8 mouse cellular contexts compared by ENCODE assay signal in the genomic region with DNA sequence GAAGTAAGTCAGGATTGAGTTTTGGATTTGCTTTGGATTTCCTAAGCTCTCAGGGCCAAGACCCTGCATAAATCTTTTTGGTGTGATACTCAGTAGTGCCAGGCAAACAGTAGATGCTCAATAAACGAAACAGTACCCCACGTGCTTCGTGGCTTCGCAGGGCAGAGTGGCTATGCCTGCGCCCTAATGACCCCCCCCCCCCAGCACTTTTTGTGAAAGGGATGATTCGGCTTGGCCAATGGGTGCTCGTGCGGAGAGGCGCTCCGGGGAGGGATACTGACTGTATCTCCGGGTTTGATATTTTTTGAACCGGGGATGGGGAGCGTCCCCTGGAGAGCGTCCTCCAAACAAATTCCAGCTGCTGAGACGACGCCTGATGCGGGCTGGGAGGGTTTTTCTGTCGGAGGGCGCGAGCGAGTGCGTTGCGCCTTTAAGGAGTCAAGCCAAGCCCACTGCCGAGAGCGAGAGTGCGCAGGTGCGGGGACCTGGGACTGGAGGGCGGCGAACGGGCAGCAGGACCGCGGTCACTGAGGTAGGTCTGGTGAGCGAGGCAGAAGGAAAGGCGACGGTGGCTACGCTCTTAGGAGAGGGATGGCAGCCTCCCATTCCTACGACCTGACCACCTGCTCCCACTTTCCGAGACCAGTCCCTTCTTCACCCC. TPM values are rescaled to one million over a fixed set of nuclear protein-coding genes. Genes with fewer than 3 reads are reported as not detected.
A peak's percentile ranks its signal among the peaks of the same experiment; 100 is the strongest.
DNase-seq lines count a peak whose midpoint lies in the region; ATAC-seq lines count a peak whose summit lies in the region.

A gene (plus strand): TSS at position 471 of the 661 bp plus-strand sequence.

- under 1% methylated on average over 37 of the region's 38 CpGs for WGBS in intestine, embryonic 16.5 days

- intact Hi-C loops in left cerebral cortex, postnatal 25 days (cut with DNase I) = loop anchor here (2.0 to 5.0 kb wide), 3 partner anchors 30 to 170 kb away; a partner anchor contains a TSS

- H3K27me3 ChIP-seq in intestine, embryonic 16.5 days (replicated peaks; ENCODE audit: control insufficient read depth, insufficient read depth, low read length) = peaks cover 12% of the 10 kb centered on the region; the same call in 1 of the 2 replicates

- no peak within 1 kb of the TSS for H3K27ac ChIP-seq in intestine, embryonic 16.5 days (ENCODE audit: low read length)

- ATAC-seq in intestine, embryonic 16.5 days = peak; percentile 89

- peak within 1 kb of the TSS; percentile 65 for H3K9ac ChIP-seq in intestine, embryonic 16.5 days (ENCODE audit: low read depth, low read length)

- H3K9me3 ChIP-seq in intestine, embryonic 16.5 days (ENCODE audit: control insufficient read depth, low read length) = no peaks in the 10 kb centered on the region

- H3K36me3 ChIP-seq in intestine, embryonic 16.5 days (ENCODE audit: control insufficient read depth, insufficient read depth, low read length) = no peaks in the 10 kb centered on the region

- H3K4me2 ChIP-seq in intestine, embryonic 16.5 days (ENCODE audit: low read depth, low read length) = peak within 1 kb of the TSS; percentile 93

- peak within 1 kb of the TSS; percentile 65 for H3K4me3 ChIP-seq in intestine, embryonic 16.5 days (ENCODE audit: low read length)

- peak; percentile 83 to 89 for DNase-seq in adrenal gland, adult 18-20 months (ENCODE audit: low spot score in 2 of 2)
- DNase-seq in embryo, embryonic 11 days = peak; percentile 93
- no peak for DNase-seq in gonadal fat pad, adult 2 months (ENCODE audit: low read depth)
- peak; percentile 87 to 89 for DNase-seq in left cerebral cortex, postnatal 25 days (ENCODE audit: low spot score in 2 of 2)
- DNase-seq in mesoderm, embryonic 11.5 days (ENCODE audit: low read depth, low spot score) = peak; percentile 93
- DNase-seq in right cerebral cortex, postnatal 36 days (ENCODE audit: low spot score in 2 of 2) = peak; percentile 77 to 80
- DNase-seq in urinary bladder, postnatal 4 days (ENCODE audit: low spot score in 2 of 2) = peak; percentile 79 to 87

- peaks cover 8% of the 10 kb centered on the region for H3K4me1 ChIP-seq in intestine, embryonic 16.5 days (ENCODE audit: control insufficient read depth, insufficient read depth, low read length)

RNA-seq across cellular contexts. Expression of the gene that starts here (rescaled TPM):
- total RNA-seq in adrenal gland, adult 18-20 months (2021) = 10 to 100 TPM; 51.9 to 92.9 TPM
- polyA plus RNA-seq in gonadal fat pad, adult 2 months (2012; rRNA removed) = 15.3 and 17.2 TPM in 2 replicates
- 12.5 and 14.1 TPM in 2 replicates for polyA plus RNA-seq in intestine, embryonic 16.5 days (2015; fragmentation: Nextera tagmentation; extraction: Ambion mirVana)
- total RNA-seq in left cerebral cortex, postnatal 25 days (2021) = 10 to 100 TPM; 71.1 to 80.6 TPM
